Mouse (Mus musculus) cerebellum, adult 2 months (tissue): ENCODE measurements around the gene Hoxd12.

Experiments
- CTCF ChIP-seq: fragments of 200-500 bp; IDR thresholded peaks from 2 replicates; pipeline ENCODE4 v1.5.1; 2011; ENCODE audit warnings: low read depth, mild to moderate bottlenecking, control low read depth, low read length, moderate library complexity, borderline replicate concordance; ENCODE audit not compliant: insufficient read depth
- POLR2A ChIP-seq: fragments of 200-500 bp; IDR thresholded peaks from 2 replicates; pipeline ENCODE4 v1.6.1; 2011; ENCODE audit warnings: low read length, control low read depth, borderline replicate concordance; ENCODE audit not compliant: insufficient read depth

DNA sequence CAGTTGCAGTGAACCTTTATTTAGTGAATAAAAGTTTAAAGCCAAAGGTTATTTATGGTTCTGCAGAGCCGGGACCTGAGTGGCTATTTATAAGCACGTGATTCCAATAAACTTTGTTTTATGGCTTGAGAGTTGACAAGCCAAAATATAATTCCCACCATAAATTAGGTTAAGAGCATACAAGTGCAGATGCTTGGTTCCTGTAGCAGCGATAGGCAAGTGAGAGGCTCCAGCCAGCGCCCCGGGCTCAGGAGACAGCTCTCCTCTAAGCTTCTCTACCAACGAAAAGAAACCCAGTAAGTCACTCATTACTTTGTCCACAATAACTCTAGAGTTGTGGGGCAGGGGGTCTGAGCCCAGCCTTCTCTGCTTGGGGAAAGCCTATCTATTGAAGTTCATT lies 47.1 kb downstream of the Hoxd12 start:
- TF ChIP-seq POLR2A (no peak), CTCF (no peak)
